Mouse (Mus musculus): Measurements from ENCODE around the gene Bcam. TPM values are rescaled to one million over a fixed set of nuclear protein-coding genes. Genes with fewer than 3 reads are reported as not detected.
A peak's percentile ranks its signal among the peaks of the same experiment; 100 is the strongest.

The Bcam gene
- polyA plus RNA-seq, 1 experiment from 2014 or later, result 101 TPM

DNA sequence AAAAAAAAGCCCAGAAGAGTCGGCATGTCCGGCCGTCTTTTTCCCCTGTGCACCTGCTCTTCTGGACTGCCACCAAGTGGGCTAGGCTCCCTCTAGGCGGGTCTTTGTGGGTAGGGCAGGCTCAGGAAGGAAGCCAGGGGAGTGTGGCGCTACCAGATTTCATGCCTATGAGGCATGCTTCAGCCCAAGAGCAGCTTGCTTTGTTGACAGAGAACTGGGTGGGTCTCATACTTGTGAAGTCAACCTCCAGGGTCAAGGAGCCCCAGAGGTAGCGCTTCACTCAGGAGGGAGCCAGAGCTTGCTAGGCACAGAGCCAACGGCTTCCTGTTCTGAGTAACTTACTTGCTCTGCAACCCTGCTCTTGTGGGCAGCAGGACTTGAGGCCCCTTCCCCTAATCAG is 17.2 kb downstream of the Bcam start:
- H3K4me1 ChIP-seq (ENCODE audit: control insufficient read depth, insufficient read depth, low read length), result 0 out of 2 replicates have a peak, but pooled peaks cover 2% of the 10 kb centered on the region
- H3K4me2 ChIP-seq (ENCODE audit: low read depth, low read length), result no peak overlapping the region
- ATAC-seq (ENCODE audit: low read depth) (no peak), DNase-seq (ENCODE audit: low spot score) (peak; percentile 72)
- H3K27ac ChIP-seq (replicated peaks; ENCODE audit: low read depth, low read length), result no peak overlapping the region
- H3K4me3 ChIP-seq (ENCODE audit: low read depth, low read length), result no peak overlapping the region
- WGBS, result 73% methylated on average over 7 of the region's 7 CpGs
- H3K9ac ChIP-seq (ENCODE audit: low read depth, low read length), result no peak overlapping the region
- no peaks in the 10 kb centered on the region for H3K27me3 ChIP-seq (replicated peaks; ENCODE audit: control insufficient read depth, insufficient read depth, low read length)
- H3K36me3 ChIP-seq (ENCODE audit: control insufficient read depth, insufficient read depth, low read length), result peaks cover 11% of the 10 kb centered on the region; the same call in 1 of the 2 replicates
- H3K9me3 ChIP-seq (ENCODE audit: control insufficient read depth, low read length), result no peaks in the 10 kb centered on the region

GRCm38 (mm10) chr7:19752652-19753051 is 18.2 kb downstream of the Bcam start:
- 73% methylated on average over 8 of the region's 8 CpGs for WGBS
- Histone ChIP-seq H3K27ac (replicated peaks; ENCODE audit: low read depth, low read length) (no peak overlapping the region), H3K4me3 (ENCODE audit: low read depth, low read length) (no peak overlapping the region), H3K27me3 (replicated peaks; ENCODE audit: control insufficient read depth, insufficient read depth, low read length) (no peaks in the 10 kb centered on the region), H3K4me1 (ENCODE audit: control insufficient read depth, insufficient read depth, low read length) (peaks cover 7% of the 10 kb centered on the region), H3K9me3 (ENCODE audit: control insufficient read depth, low read length) (no peaks in the 10 kb centered on the region), H3K36me3 (ENCODE audit: control insufficient read depth, insufficient read depth, low read length) (peaks cover 1% of the 10 kb centered on the region; the same call in 1 of the 2 replicates), H3K4me2 (ENCODE audit: low read depth, low read length) (no peak overlapping the region), H3K9ac (ENCODE audit: low read depth, low read length) (no peak overlapping the region)
- ATAC-seq (ENCODE audit: low read depth) (no peak), DNase-seq (ENCODE audit: low spot score) (no peak)

GRCm38 (mm10) chr7:19751070-19751383 is 19.8 kb downstream of the Bcam start:
- WGBS, result 53% methylated on average over 4 of the region's 4 CpGs

GRCm38 (mm10) chr7:19750217-19751069 is 20.4 kb downstream of the Bcam start, which contains the start of gene Nectin2:
Gene Nectin2, minus strand, starts transcription at chr7:19750483.
- Histone ChIP-seq H3K4me1 (ENCODE audit: control insufficient read depth, insufficient read depth, low read length) (peaks cover 7% of the 10 kb centered on the region), H3K36me3 (ENCODE audit: control insufficient read depth, insufficient read depth, low read length) (no peaks in the 10 kb centered on the region), H3K4me2 (ENCODE audit: low read depth, low read length) (peak within 1 kb of the TSS; percentile 84), H3K9me3 (ENCODE audit: control insufficient read depth, low read length) (no peaks in the 10 kb centered on the region), H3K4me3 (ENCODE audit: low read depth, low read length) (peak within 1 kb of the TSS; percentile 84), H3K27me3 (replicated peaks; ENCODE audit: control insufficient read depth, insufficient read depth, low read length) (no peaks in the 10 kb centered on the region), H3K9ac (ENCODE audit: low read depth, low read length) (peak within 1 kb of the TSS; percentile 90), H3K27ac (replicated peaks; ENCODE audit: low read depth, low read length) (peak within 1 kb of the TSS; percentile 92)
- 16% methylated on average over 19 of the region's 19 CpGs for WGBS
- ATAC-seq (ENCODE audit: low read depth), result peak; percentile 75
- peak; percentile 91 for DNase-seq (ENCODE audit: low spot score)

More at GRCm38 (mm10) chr7:19751070-19751383, 19.8 kb downstream of the Bcam start:
- H3K27ac ChIP-seq (replicated peaks; ENCODE audit: low read depth, low read length), result no peak overlapping the region
- no peak overlapping the region for H3K4me2 ChIP-seq (ENCODE audit: low read depth, low read length)
- H3K4me1 ChIP-seq (ENCODE audit: control insufficient read depth, insufficient read depth, low read length), result peaks cover 7% of the 10 kb centered on the region
- no peaks in the 10 kb centered on the region for H3K36me3 ChIP-seq (ENCODE audit: control insufficient read depth, insufficient read depth, low read length)
- H3K9me3 ChIP-seq (ENCODE audit: control insufficient read depth, low read length), result no peaks in the 10 kb centered on the region
- no peak for ATAC-seq (ENCODE audit: low read depth)
- H3K9ac ChIP-seq (ENCODE audit: low read depth, low read length), result no peak overlapping the region
- no peaks in the 10 kb centered on the region for H3K27me3 ChIP-seq (replicated peaks; ENCODE audit: control insufficient read depth, insufficient read depth, low read length)
- H3K4me3 ChIP-seq (ENCODE audit: low read depth, low read length), result no peak overlapping the region
- no peak for DNase-seq (ENCODE audit: low spot score)

- no peaks in the 10 kb centered on the region for H3K27me3 ChIP-seq (replicated peaks; ENCODE audit: control insufficient read depth, insufficient read depth, low read length)
- peak overlapping the region; percentile 90 for H3K9ac ChIP-seq (ENCODE audit: low read depth, low read length)
- H3K4me2 ChIP-seq (ENCODE audit: low read depth, low read length), result peak overlapping the region; percentile 84
- H3K36me3 ChIP-seq (ENCODE audit: control insufficient read depth, insufficient read depth, low read length), result no peaks in the 10 kb centered on the region
- ATAC-seq (ENCODE audit: low read depth) (peak; percentile 95), DNase-seq (ENCODE audit: low spot score) (peak; percentile 99)
- H3K9me3 ChIP-seq (ENCODE audit: control insufficient read depth, low read length), result no peaks in the 10 kb centered on the region
- H3K4me1 ChIP-seq (ENCODE audit: control insufficient read depth, insufficient read depth, low read length), result peaks cover 7% of the 10 kb centered on the region
- H3K4me3 ChIP-seq (ENCODE audit: low read depth, low read length), result peak overlapping the region; percentile 84
- WGBS, result under 1% methylated on average over 33 of the region's 46 CpGs
- peak overlapping the region; percentile 92 for H3K27ac ChIP-seq (replicated peaks; ENCODE audit: low read depth, low read length)
Measured at GRCm38 (mm10) chr7:19749389-19750216, 21.2 kb downstream of the Bcam start.

DNA sequence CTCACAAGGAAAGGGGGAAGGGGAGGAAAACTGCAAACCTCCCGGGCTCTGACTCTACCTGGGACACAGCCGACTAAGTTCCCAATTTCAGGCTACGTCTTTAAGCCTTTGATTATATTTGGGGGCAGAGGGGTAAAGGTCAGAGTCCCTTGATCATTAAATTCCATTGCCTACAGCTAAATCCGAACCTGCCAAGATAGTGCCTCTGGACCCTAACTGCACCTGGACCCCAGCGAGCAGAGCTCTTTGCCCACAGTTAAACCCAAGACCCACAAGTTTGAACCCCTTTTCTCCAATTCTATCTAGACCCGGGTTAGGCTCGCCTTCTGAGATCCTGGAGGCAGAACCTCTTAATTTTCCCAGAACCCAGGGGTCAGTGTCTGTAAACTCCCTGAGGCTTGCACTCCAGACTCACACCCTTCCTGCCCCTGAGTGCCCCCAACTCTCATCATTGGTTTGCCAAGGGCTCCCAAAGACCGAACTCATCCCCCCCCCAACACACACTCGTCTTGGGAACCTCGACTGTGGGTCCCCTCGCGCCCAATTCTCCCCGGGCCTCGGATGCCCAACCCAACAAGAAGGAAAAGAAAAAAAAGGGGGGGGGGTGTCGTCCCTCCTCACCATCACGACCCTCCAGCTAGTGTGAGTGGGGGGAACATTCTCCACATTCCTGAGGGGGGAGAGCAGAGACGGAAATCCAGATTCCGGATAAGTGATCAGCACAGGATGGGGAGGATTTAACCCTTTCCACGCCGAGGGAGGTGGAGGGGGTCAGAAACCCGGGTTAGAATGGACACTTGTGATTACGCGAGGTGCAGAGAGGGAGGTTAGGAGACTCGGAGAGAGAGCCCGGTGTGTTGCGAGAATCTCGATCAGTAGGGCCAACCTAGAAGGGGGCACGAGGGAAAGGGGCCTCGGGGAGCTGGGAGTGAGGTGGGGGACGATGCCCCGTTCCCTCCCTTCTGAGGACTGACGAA is 22.3 kb downstream of the Bcam start:
- H3K9ac ChIP-seq (ENCODE audit: low read depth, low read length), result peak overlapping the region; percentile 90
- peaks cover 7% of the 10 kb centered on the region for H3K4me1 ChIP-seq (ENCODE audit: control insufficient read depth, insufficient read depth, low read length)
- WGBS, result 2% methylated on average over 28 of the region's 32 CpGs
- H3K4me3 ChIP-seq (ENCODE audit: low read depth, low read length), result peak overlapping the region; percentile 84
- ATAC-seq (ENCODE audit: low read depth) (no peak), DNase-seq (ENCODE audit: low spot score) (peak; percentile 73)
- no peaks in the 10 kb centered on the region for H3K27me3 ChIP-seq (replicated peaks; ENCODE audit: control insufficient read depth, insufficient read depth, low read length)
- H3K9me3 ChIP-seq (ENCODE audit: control insufficient read depth, low read length), result no peaks in the 10 kb centered on the region
- H3K36me3 ChIP-seq (ENCODE audit: control insufficient read depth, insufficient read depth, low read length), result peaks cover 4% of the 10 kb centered on the region
- peak overlapping the region; percentile 92 for H3K27ac ChIP-seq (replicated peaks; ENCODE audit: low read depth, low read length)
- peak overlapping the region; percentile 84 for H3K4me2 ChIP-seq (ENCODE audit: low read depth, low read length)

DNA sequence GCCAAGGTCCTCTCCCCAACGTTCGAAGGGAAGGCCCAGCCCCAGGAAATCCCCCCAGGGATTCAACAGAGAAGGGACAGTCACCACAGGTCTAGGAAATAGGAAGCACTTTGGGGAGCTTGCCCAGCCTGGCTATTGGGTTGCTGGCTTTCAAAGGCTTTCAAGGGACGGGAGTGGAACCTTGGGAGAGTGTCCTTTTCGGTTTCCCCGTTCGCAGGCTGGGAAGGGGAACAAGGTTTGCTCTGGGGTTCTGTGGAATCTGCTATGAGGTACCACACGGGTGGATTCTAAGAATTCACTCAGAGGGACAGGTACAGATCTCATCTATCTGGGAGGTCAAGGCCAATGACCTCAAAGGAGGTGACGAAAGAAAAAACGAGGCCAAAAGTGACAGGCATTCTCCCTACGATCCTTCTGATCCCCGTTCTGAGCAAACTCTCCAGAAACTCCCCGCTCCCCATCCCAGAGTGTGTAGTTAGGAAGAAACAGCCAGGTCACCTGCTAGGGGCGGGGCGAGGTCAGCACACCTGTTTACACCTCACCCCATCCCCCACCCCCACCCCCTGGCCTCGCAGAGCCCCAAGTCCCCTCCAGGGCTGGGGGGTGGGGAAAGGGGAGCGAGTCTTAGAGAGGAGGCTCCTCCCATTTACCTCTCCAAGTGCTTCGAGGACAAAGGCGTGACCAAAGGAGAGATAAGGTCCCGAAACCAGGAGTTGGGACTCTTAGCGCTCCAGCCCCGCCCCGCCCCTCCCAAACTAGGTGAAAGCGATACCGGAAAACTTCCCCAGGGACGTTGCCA is 23.2 kb downstream of the Bcam start:
- Histone ChIP-seq H3K9me3 (ENCODE audit: control insufficient read depth, low read length) (no peaks in the 10 kb centered on the region), H3K36me3 (ENCODE audit: control insufficient read depth, insufficient read depth, low read length) (peaks cover 10% of the 10 kb centered on the region), H3K27ac (replicated peaks; ENCODE audit: low read depth, low read length) (peak overlapping the region; percentile 64), H3K4me3 (ENCODE audit: low read depth, low read length) (peak overlapping the region; percentile 84), H3K9ac (ENCODE audit: low read depth, low read length) (peak overlapping the region; percentile 90), H3K27me3 (replicated peaks; ENCODE audit: control insufficient read depth, insufficient read depth, low read length) (no peaks in the 10 kb centered on the region), H3K4me2 (ENCODE audit: low read depth, low read length) (peak overlapping the region; percentile 84), H3K4me1 (ENCODE audit: control insufficient read depth, insufficient read depth, low read length) (peaks cover 7% of the 10 kb centered on the region)
- DNase-seq (ENCODE audit: low spot score) (peak; percentile 74), ATAC-seq (ENCODE audit: low read depth) (no peak)
- 4% methylated on average over 24 of the region's 25 CpGs for WGBS

All from embryonic facial prominence, embryonic 14.5 days (tissue).